Mouse (Mus musculus) forebrain, postnatal 0 days (tissue): ENCODE measurements around the gene Extl1. TPM values are rescaled to one million over a fixed set of nuclear protein-coding genes. Genes with fewer than 3 reads are reported as not detected.

ENCODE experiments used
- ATAC-seq: fragments of 200-750 bp; cut with Nextera tagmentation; 2 replicates; pipeline ENCODE4 v1.8.0; 2017; ENCODE audit warnings: mild to moderate bottlenecking, moderate library complexity
- DNase-seq: peaks from one replicate; pipeline ENCODE4 v3.0.0-alpha.2; 2015
- H3K27ac ChIP-seq: fragments of 300-500 bp; sonication (generic); 2 replicates; pipeline ENCODE4 v1.5.1; 2014; ENCODE audit warnings: low read depth, mild to moderate bottlenecking, antibody characterized with exemption, low read length, moderate library complexity, mixed read lengths
- H3K27me3 ChIP-seq: fragments of 300-500 bp; sonication (generic); 2 replicates; pipeline ENCODE4 v1.6.1; 2014; ENCODE audit warnings: mild to moderate bottlenecking, low read length, mixed read lengths; ENCODE audit not compliant: insufficient read depth
- H3K36me3 ChIP-seq: fragments of 300-500 bp; sonication (generic); 2 replicates; pipeline ENCODE4 v1.6.1; 2014; ENCODE audit warnings: mild to moderate bottlenecking, moderate library complexity; ENCODE audit not compliant: insufficient read depth
- H3K4me1 ChIP-seq: fragments of 300-500 bp; sonication (generic); 2 replicates; pipeline ENCODE4 v1.6.1; 2014; ENCODE audit warnings: antibody characterized with exemption; ENCODE audit not compliant: insufficient read depth
- H3K4me2 ChIP-seq: fragments of 300-500 bp; sonication (generic); 2 replicates; pipeline ENCODE4 v1.6.1; 2014; ENCODE audit warnings: low read depth, mild to moderate bottlenecking, moderate library complexity
- H3K4me3 ChIP-seq: fragments of 300-500 bp; sonication (generic); 2 replicates; pipeline ENCODE4 v1.5.1; 2014; ENCODE audit warnings: low read depth, low read length, mixed read lengths
- H3K9ac ChIP-seq: fragments of 300-500 bp; sonication (generic); 2 replicates; pipeline ENCODE4 v1.6.1; 2014; ENCODE audit warnings: mild to moderate bottlenecking
- H3K9me3 ChIP-seq: fragments of 300-500 bp; sonication (generic); 2 replicates; pipeline ENCODE4 v1.6.1; 2016; ENCODE audit warnings: low read length
- CTCF ChIP-seq: sonication (generic); IDR thresholded peaks from 2 replicates; pipeline ENCODE4 v1.5.1; 2016; ENCODE audit warnings: antibody characterized with exemption, control low read depth, low read depth
- WGBS: fragments of 180-500 bp; shearing (Covaris S2); extraction: QIAGEN DNeasy Blood & Tissue Kit; methylation state at CpG from one replicate; pipeline ENCODE4 v1.1.7; 2014; 5-methylcytosine and 5-hydroxymethylcytosine counted together
- polyA plus RNA-seq: library from polyadenylated mRNA; unstranded; fragments of >200 nt; fragmentation: Nextera tagmentation; extraction: Ambion mirVana; gene quantifications from 2 replicates; pipeline ENCODE4 v1.2.1, GENCODE M21; 2015
- total RNA-seq: library from RNA; depleted of rRNA; stranded (reverse); fragments of >200 nt; gene quantifications from 2 replicates; pipeline ENCODE4 v1.2.3, GENCODE M21; 2014

The Extl1 gene
- total and polyA plus RNA-seq, 2 experiments from 2014 or later: 0.95 to 1.2 TPM

GRCm38 (mm10) chr4:134352261-134352707, 31.4 kb downstream of the Extl1 start:
- ATAC-seq (no peak), DNase-seq (no peak)
- no peak for TF ChIP-seq CTCF
- Histone ChIP-seq H3K27me3 (no peaks in the 10 kb centered on the region), H3K9ac (no peak overlapping the region), H3K36me3 (no peaks in the 10 kb centered on the region), H3K27ac (no peak overlapping the region), H3K4me1 (no peaks in the 10 kb centered on the region), H3K4me3 (no peak overlapping the region), H3K4me2 (no peak overlapping the region), H3K9me3 (no peaks in the 10 kb centered on the region)
- 74% methylated on average over 12 of the region's 12 CpGs for WGBS

- TF ChIP-seq CTCF: no peak
- Histone ChIP-seq H3K4me3 (no peak overlapping the region), H3K9ac (no peak overlapping the region), H3K27me3 (no peaks in the 10 kb centered on the region), H3K9me3 (no peaks in the 10 kb centered on the region), H3K27ac (no peak overlapping the region), H3K36me3 (no peaks in the 10 kb centered on the region), H3K4me1 (no peaks in the 10 kb centered on the region), H3K4me2 (no peak overlapping the region)
- 65% methylated on average over 18 of the region's 18 CpGs for WGBS
- ATAC-seq: no peak
- no peak for DNase-seq
Measured at GRCm38 (mm10) chr4:134351329-134352260, 32.1 kb downstream of the Extl1 start.

GRCm38 (mm10) chr4:134350641-134351040, 33.0 kb downstream of the Extl1 start:
- H3K4me3 ChIP-seq: no peak overlapping the region
- H3K27ac ChIP-seq: no peak overlapping the region
- H3K9me3 ChIP-seq: no peaks in the 10 kb centered on the region
- no peak for TF ChIP-seq CTCF
- no peak for DNase-seq
- ATAC-seq: no peak
- H3K9ac ChIP-seq: no peak overlapping the region
- peaks cover 3% of the 10 kb centered on the region; the same call in 1 of the 2 replicates for H3K27me3 ChIP-seq
- 88% methylated on average over 6 of the region's 6 CpGs for WGBS
- no peaks in the 10 kb centered on the region for H3K36me3 ChIP-seq
- no peaks in the 10 kb centered on the region for H3K4me1 ChIP-seq
- H3K4me2 ChIP-seq: no peak overlapping the region

- H3K4me2 ChIP-seq: no peak overlapping the region
- no peak overlapping the region for H3K27ac ChIP-seq
- DNase-seq: no peak
- no peak for ATAC-seq
- WGBS: 87% methylated on average over 7 of the region's 7 CpGs
- H3K4me1 ChIP-seq: no peaks in the 10 kb centered on the region
- H3K27me3 ChIP-seq: peaks cover 6% of the 10 kb centered on the region; the same call in 1 of the 2 replicates
- H3K4me3 ChIP-seq: no peak overlapping the region
- no peaks in the 10 kb centered on the region for H3K9me3 ChIP-seq
- no peak overlapping the region for H3K9ac ChIP-seq
- H3K36me3 ChIP-seq: no peaks in the 10 kb centered on the region
- TF ChIP-seq CTCF: no peak
Measured at GRCm38 (mm10) chr4:134349829-134350228, 33.8 kb downstream of the Extl1 start.

GRCm38 (mm10) chr4:134348545-134348944, 35.1 kb downstream of the Extl1 start:
- ATAC-seq (no peak), DNase-seq (no peak)
- peaks cover 11% of the 10 kb centered on the region; the same call in 1 of the 2 replicates for H3K27me3 ChIP-seq
- no peak overlapping the region for H3K4me2 ChIP-seq
- no peaks in the 10 kb centered on the region for H3K4me1 ChIP-seq
- TF ChIP-seq CTCF: no peak
- WGBS: 87% methylated on average over 5 of the region's 5 CpGs
- no peak overlapping the region for H3K9ac ChIP-seq
- H3K27ac ChIP-seq: no peak overlapping the region
- no peaks in the 10 kb centered on the region for H3K9me3 ChIP-seq
- H3K4me3 ChIP-seq: no peak overlapping the region
- no peaks in the 10 kb centered on the region for H3K36me3 ChIP-seq

GRCm38 (mm10) chr4:134348078-134348477, 35.6 kb downstream of the Extl1 start:
- Histone ChIP-seq H3K4me2 (no peak overlapping the region), H3K27ac (no peak overlapping the region), H3K9me3 (no peaks in the 10 kb centered on the region), H3K9ac (no peak overlapping the region), H3K4me3 (no peak overlapping the region), H3K36me3 (no peaks in the 10 kb centered on the region), H3K27me3 (peaks cover 15% of the 10 kb centered on the region; the same call in 1 of the 2 replicates), H3K4me1 (no peaks in the 10 kb centered on the region)
- no peak for DNase-seq
- WGBS: 68% methylated on average over 11 of the region's 11 CpGs
- no peak for TF ChIP-seq CTCF
- no peak for ATAC-seq

GRCm38 (mm10) chr4:134345802-134346201, 37.8 kb downstream of the Extl1 start:
- 91% methylated on average over 15 of the region's 15 CpGs for WGBS
- ATAC-seq: no peak
- no peaks in the 10 kb centered on the region for H3K36me3 ChIP-seq

More at GRCm38 (mm10) chr4:134345802-134346201, 37.8 kb downstream of the Extl1 start:
- DNase-seq: no peak
- no peak overlapping the region for H3K4me2 ChIP-seq
- H3K27ac ChIP-seq: no peak overlapping the region
- H3K4me3 ChIP-seq: no peak overlapping the region
- no peak for TF ChIP-seq CTCF
- H3K27me3 ChIP-seq: peaks cover 25% of the 10 kb centered on the region
- H3K4me1 ChIP-seq: no peaks in the 10 kb centered on the region
- H3K9ac ChIP-seq: no peak overlapping the region
- H3K9me3 ChIP-seq: no peaks in the 10 kb centered on the region
